Mouse (Mus musculus) liver, embryonic 12.5 days (tissue): ENCODE results near the gene Olfr572. TPM values are rescaled to one million over a fixed set of nuclear protein-coding genes. Genes with fewer than 3 reads are reported as not detected.

ENCODE experiments used
- ATAC-seq: fragments of 200-750 bp; cut with Nextera tagmentation; 2 replicates; pipeline ENCODE4 v1.8.0; 2017; ENCODE audit warnings: moderate number of reproducible peaks, mild to moderate bottlenecking, moderate library complexity
- H3K27ac ChIP-seq: fragments of 300-500 bp; sonication (generic); 2 replicates; pipeline ENCODE4 v1.5.1; 2016; ENCODE audit warnings: mild to moderate bottlenecking
- H3K27me3 ChIP-seq: fragments of 300-500 bp; sonication (generic); replicated peaks from 2 replicates; pipeline ENCODE4 v1.6.1; 2016; ENCODE audit warnings: mild to moderate bottlenecking, moderate library complexity
- H3K36me3 ChIP-seq: fragments of 300-500 bp; sonication (generic); 2 replicates; pipeline ENCODE4 v1.6.1; 2016; ENCODE audit warnings: mild to moderate bottlenecking, moderate library complexity
- H3K4me1 ChIP-seq: fragments of 300-500 bp; sonication (generic); 2 replicates; pipeline ENCODE4 v1.6.1; 2016
- H3K4me2 ChIP-seq: fragments of 300-500 bp; sonication (generic); 2 replicates; pipeline ENCODE4 v1.6.1; 2016; ENCODE audit warnings: mild to moderate bottlenecking, moderate library complexity
- H3K4me3 ChIP-seq: fragments of 300-500 bp; sonication (generic); 2 replicates; pipeline ENCODE4 v1.5.1; 2016; ENCODE audit warnings: mild to moderate bottlenecking, moderate library complexity
- H3K9ac ChIP-seq: fragments of 300-500 bp; sonication (generic); 2 replicates; pipeline ENCODE4 v1.6.1; 2016; ENCODE audit warnings: mild to moderate bottlenecking, moderate library complexity
- H3K9me3 ChIP-seq: fragments of 300-500 bp; sonication (generic); replicated peaks from 2 replicates; pipeline ENCODE4 v1.6.1; 2016; ENCODE audit warnings: mild to moderate bottlenecking, moderate library complexity
- WGBS: fragments of 180-500 bp; shearing (Covaris S2); methylation state at CpG from one replicate; pipeline ENCODE4 v1.1.7; 2016; ENCODE audit not compliant: insufficient replicate concordance; 5-methylcytosine and 5-hydroxymethylcytosine counted together
- polyA plus RNA-seq: library from polyadenylated mRNA; unstranded; fragments of >200 nt; fragmentation: Nextera tagmentation; extraction: Ambion mirVana; gene quantifications from 2 replicates; pipeline ENCODE4 v1.2.1, GENCODE M21; 2016

The Olfr572 gene
- polyA plus RNA-seq, 1 experiment from 2014 or later, result not detected

DNA sequence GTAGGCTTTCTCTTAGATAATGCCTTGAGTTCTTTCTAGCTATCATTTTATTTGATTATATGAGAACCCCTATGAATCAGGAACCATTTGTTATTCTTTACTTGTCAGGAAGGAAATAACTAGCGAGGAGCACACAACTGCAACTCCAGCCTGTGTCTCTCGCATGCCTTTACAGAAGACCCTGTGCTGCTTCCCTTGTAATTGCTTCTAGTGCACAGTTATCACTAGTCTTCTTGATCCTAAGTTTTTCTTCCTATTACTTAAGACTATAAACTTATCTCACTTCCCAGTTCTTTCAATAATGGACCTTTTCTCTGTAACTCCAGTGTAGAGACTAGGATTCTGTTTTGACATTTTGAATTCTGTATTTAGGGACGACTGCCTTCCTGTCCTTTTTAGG, 33.9 kb downstream of the Olfr572 start:
- Histone ChIP-seq H3K9ac (0 out of 2 replicates have a peak overlapping the region, but pooled peaks have one; percentile 12), H3K27me3 (no peaks in the 10 kb centered on the region), H3K36me3 (no peaks in the 10 kb centered on the region), H3K4me1 (peaks cover 16% of the 10 kb centered on the region; the same call in 1 of the 2 replicates), H3K27ac (peak overlapping the region; percentile 81), H3K4me2 (peak overlapping the region; percentile 29), H3K9me3 (no peaks in the 10 kb centered on the region), H3K4me3 (no peak overlapping the region)
- peak; percentile 59 for ATAC-seq
- 48% methylated on average over 3 of the region's 3 CpGs for WGBS

GRCm38 (mm10) chr7:102958593-102958992, 34.4 kb downstream of the Olfr572 start, which contains the start of gene Olfr575:
Gene Olfr575, minus strand, starts transcription at chr7:102958775.
- no peaks in the 10 kb centered on the region for H3K27me3 ChIP-seq
- H3K36me3 ChIP-seq, result no peaks in the 10 kb centered on the region
- no peak within 1 kb of the TSS for H3K4me3 ChIP-seq
- no peaks in the 10 kb centered on the region for H3K9me3 ChIP-seq
- peak; percentile 95 for ATAC-seq
- H3K9ac ChIP-seq, result 0 out of 2 replicates have a peak within 1 kb of the TSS, but pooled peaks have one; percentile 12
- 6% methylated on average over 1 of the region's 1 CpGs for WGBS
- H3K27ac ChIP-seq, result peak within 1 kb of the TSS; percentile 81
- H3K4me1 ChIP-seq, result peaks cover 16% of the 10 kb centered on the region; the same call in 1 of the 2 replicates
- H3K4me2 ChIP-seq, result peak within 1 kb of the TSS; percentile 29

- Histone ChIP-seq H3K9me3 (no peaks in the 10 kb centered on the region), H3K4me3 (no peak within 1 kb of the TSS), H3K4me2 (no peak within 1 kb of the TSS), H3K9ac (no peak within 1 kb of the TSS), H3K27me3 (no peaks in the 10 kb centered on the region), H3K27ac (no peak within 1 kb of the TSS), H3K4me1 (peaks cover 14% of the 10 kb centered on the region; the same call in 1 of the 2 replicates), H3K36me3 (no peaks in the 10 kb centered on the region)
- no peak for ATAC-seq
- 29% methylated on average over 2 of the region's 2 CpGs for WGBS
Measured at GRCm38 (mm10) chr7:102962360-102962759, 38.2 kb downstream of the Olfr572 start, which contains the start of gene Olfr576. Gene Olfr576, plus strand, starts transcription at chr7:102962660.

GRCm38 (mm10) chr7:102974399-102974798, 50.2 kb downstream of the Olfr572 start:
- Histone ChIP-seq H3K4me2 (no peak overlapping the region), H3K4me3 (no peak overlapping the region), H3K27me3 (no peaks in the 10 kb centered on the region), H3K9ac (no peak overlapping the region), H3K4me1 (no peaks in the 10 kb centered on the region), H3K36me3 (no peaks in the 10 kb centered on the region), H3K9me3 (no peaks in the 10 kb centered on the region), H3K27ac (no peak overlapping the region)
- WGBS, result 33% methylated on average over 1 of the region's 1 CpGs
- ATAC-seq, result no peak

DNA sequence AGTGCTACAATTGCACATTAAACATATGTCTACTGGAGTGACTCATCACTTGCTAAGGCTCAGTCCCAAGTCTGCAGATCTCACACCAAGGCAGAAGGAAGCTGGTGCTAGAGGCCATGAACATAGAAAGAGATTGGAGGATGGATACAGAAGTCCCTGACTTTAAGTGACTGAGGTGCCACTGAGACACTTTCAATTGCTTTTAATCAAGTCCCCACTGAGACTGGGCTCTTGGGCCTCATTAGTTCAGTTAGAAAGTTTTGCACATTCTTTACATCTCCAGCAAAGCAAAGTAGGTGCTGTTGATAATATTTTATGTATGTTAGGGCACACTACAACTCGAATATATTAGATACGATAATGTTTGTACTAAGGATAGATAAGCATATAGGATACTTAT, 51.6 kb downstream of the Olfr572 start, which contains the start of gene Olfr577:
Gene Olfr577 (minus strand): TSS at position 101 of the 400 bp plus-strand sequence.
- no peaks in the 10 kb centered on the region for H3K27me3 ChIP-seq
- no peak within 1 kb of the TSS for H3K27ac ChIP-seq
- H3K4me1 ChIP-seq, result no peaks in the 10 kb centered on the region
- H3K36me3 ChIP-seq, result no peaks in the 10 kb centered on the region
- ATAC-seq, result no peak
- H3K4me2 ChIP-seq, result no peak within 1 kb of the TSS
- no peak within 1 kb of the TSS for H3K9ac ChIP-seq
- 65% methylated on average over 2 of the region's 2 CpGs for WGBS
- no peaks in the 10 kb centered on the region for H3K9me3 ChIP-seq
- H3K4me3 ChIP-seq, result no peak within 1 kb of the TSS

Other genes starting within 250 kb of the Olfr572 start
- gene Trim68, start 237.1 kb upstream of the Olfr572 start, polyA plus RNA-seq, result 2.2 and 2.7 TPM in 2 replicates
- not detected in 2 replicates for gene Olfr557, start 228.5 kb upstream of the Olfr572 start, polyA plus RNA-seq
- not detected in 2 replicates for gene Olfr558, start 222.2 kb upstream of the Olfr572 start, polyA plus RNA-seq
- gene Olfr33, start 205.3 kb upstream of the Olfr572 start, polyA plus RNA-seq, result not detected in 2 replicates
- gene Olfr559, start 196.9 kb upstream of the Olfr572 start, polyA plus RNA-seq, result not detected in 2 replicates
- not detected in 2 replicates for gene Olfr560, start 165.0 kb upstream of the Olfr572 start, polyA plus RNA-seq
- gene Olfr78, start 164.9 kb upstream of the Olfr572 start, polyA plus RNA-seq, result not detected in 2 replicates
- not detected in 2 replicates for gene Olfr561, start 153.2 kb upstream of the Olfr572 start, polyA plus RNA-seq
- not detected in 2 replicates for gene Olfr564, start 120.9 kb upstream of the Olfr572 start, polyA plus RNA-seq
- gene Olfr566, start 65.6 kb upstream of the Olfr572 start, polyA plus RNA-seq, result not detected in 2 replicates
- gene Olfr568, start 47.3 kb upstream of the Olfr572 start, polyA plus RNA-seq, result not detected in 2 replicates
- not detected in 2 replicates for gene Olfr569, start 33.5 kb upstream of the Olfr572 start, polyA plus RNA-seq
- gene Olfr570, start 29.8 kb upstream of the Olfr572 start, polyA plus RNA-seq, result not detected in 2 replicates
- not detected in 2 replicates for gene Olfr571, start 6.9 kb upstream of the Olfr572 start, polyA plus RNA-seq
- not detected in 2 replicates for gene Olfr573-ps1, start 18.2 kb downstream of the Olfr572 start, polyA plus RNA-seq
- gene Olfr574, start 24.1 kb downstream of the Olfr572 start, polyA plus RNA-seq, result not detected in 2 replicates
- gene Olfr575, start 34.4 kb downstream of the Olfr572 start, polyA plus RNA-seq, result not detected in 2 replicates
- gene Olfr576, start 38.3 kb downstream of the Olfr572 start, polyA plus RNA-seq, result not detected in 2 replicates
- not detected in 2 replicates for gene Olfr577, start 51.5 kb downstream of the Olfr572 start, polyA plus RNA-seq
- gene Olfr578, start 64.9 kb downstream of the Olfr572 start, polyA plus RNA-seq, result not detected in 2 replicates
- gene Olfr582, start 113.6 kb downstream of the Olfr572 start, polyA plus RNA-seq, result not detected in 2 replicates
- gene Olfr583, start 126.9 kb downstream of the Olfr572 start, polyA plus RNA-seq, result not detected in 2 replicates
- not detected in 2 replicates for gene Olfr584, start 157.5 kb downstream of the Olfr572 start, polyA plus RNA-seq
- gene Olfr585, start 173.3 kb downstream of the Olfr572 start, polyA plus RNA-seq, result not detected in 2 replicates
- gene Olfr586, start 201.2 kb downstream of the Olfr572 start, polyA plus RNA-seq, result not detected in 2 replicates
- not detected in 2 replicates for gene Olfr588-ps1, start 216.5 kb downstream of the Olfr572 start, polyA plus RNA-seq
- gene Olfr589, start 231.9 kb downstream of the Olfr572 start, polyA plus RNA-seq, result not detected in 2 replicates